Mouse (Mus musculus) intestine, embryonic 14.5 days (tissue): ENCODE data around the gene Irf2bp2. TPM values are rescaled to one million over a fixed set of nuclear protein-coding genes. Genes with fewer than 3 reads are reported as not detected.

ENCODE experiments used
- ATAC-seq: fragments of 200-750 bp; cut with Nextera tagmentation; replicated peaks from 2 replicates; pipeline ENCODE4 v1.8.0; 2017; ENCODE audit warnings: low read depth, moderate number of reproducible peaks, moderate TSS enrichment, moderate library complexity; ENCODE audit not compliant: low FRiP score, low TSS enrichment
- DNase-seq: peaks from one replicate; pipeline ENCODE4 v3.0.0-alpha.2; 2018; ENCODE audit warnings: low spot score
- H3K27ac ChIP-seq: fragments of 300-500 bp; sonication (generic); 2 replicates; pipeline ENCODE4 v1.5.1; 2014; ENCODE audit warnings: low read depth, mild to moderate bottlenecking, control low read depth
- H3K27me3 ChIP-seq: fragments of 300-500 bp; sonication (generic); replicated peaks from 2 replicates; pipeline ENCODE4 v1.6.1; 2014; ENCODE audit warnings: low read length, control low read depth; ENCODE audit not compliant: control insufficient read depth, insufficient read depth
- H3K36me3 ChIP-seq: fragments of 300-500 bp; sonication (generic); 2 replicates; pipeline ENCODE4 v1.6.1; 2014; ENCODE audit warnings: low read length, control low read depth; ENCODE audit not compliant: control insufficient read depth, insufficient read depth
- H3K4me1 ChIP-seq: fragments of 300-500 bp; sonication (generic); replicated peaks from 2 replicates; pipeline ENCODE4 v1.6.1; 2014; ENCODE audit warnings: low read length, control low read depth, mixed read lengths; ENCODE audit not compliant: control insufficient read depth, insufficient read depth
- H3K4me2 ChIP-seq: fragments of 300-500 bp; sonication (generic); 2 replicates; pipeline ENCODE4 v1.6.1; 2014; ENCODE audit warnings: low read length
- H3K4me3 ChIP-seq: fragments of 300-500 bp; sonication (generic); 2 replicates; pipeline ENCODE4 v1.5.1; 2014; ENCODE audit warnings: low read depth, low read length, control low read depth, mixed read lengths
- H3K9ac ChIP-seq: fragments of 300-500 bp; sonication (generic); 2 replicates; pipeline ENCODE4 v1.6.1; 2014; ENCODE audit warnings: mild to moderate bottlenecking, low read length
- H3K9me3 ChIP-seq: fragments of 300-500 bp; sonication (generic); 2 replicates; pipeline ENCODE4 v1.6.1; 2016; ENCODE audit warnings: low read length, control low read depth; ENCODE audit not compliant: control insufficient read depth
- WGBS: fragments of 180-500 bp; shearing (Covaris S2); extraction: QIAGEN DNeasy Blood & Tissue Kit; methylation state at CpG from one replicate; pipeline ENCODE4 v1.1.7; 2014; 5-methylcytosine and 5-hydroxymethylcytosine counted together
- polyA plus RNA-seq: library from polyadenylated mRNA; unstranded; fragments of >200 nt; fragmentation: Nextera tagmentation; extraction: Ambion mirVana; gene quantifications from 2 replicates; pipeline ENCODE4 v1.2.1, GENCODE M21; 2014

Irf2bp2 gene
- polyA plus RNA-seq, 1 experiment from 2014 or later = 11.3 TPM

- no peak overlapping the region for H3K9ac ChIP-seq
- no peak overlapping the region for H3K4me2 ChIP-seq
- no peaks in the 10 kb centered on the region for H3K36me3 ChIP-seq
- no peak for DNase-seq
- 0 out of 2 replicates have a peak overlapping the region, but pooled peaks have one; percentile 19 for H3K27ac ChIP-seq
- 0 out of 2 replicates have a peak, but pooled peaks cover 11% of the 10 kb centered on the region for H3K4me1 ChIP-seq
- no peaks in the 10 kb centered on the region for H3K9me3 ChIP-seq
- H3K4me3 ChIP-seq = no peak overlapping the region
- ATAC-seq = no peak
- WGBS = 55% methylated on average over 5 of the region's 5 CpGs
- H3K27me3 ChIP-seq = no peaks in the 10 kb centered on the region
Observed at GRCm38 (mm10) chr8:126613143-126613542, 19.4 kb upstream of the Irf2bp2 start.

- no peaks in the 10 kb centered on the region for H3K27me3 ChIP-seq
- 0 out of 2 replicates have a peak, but pooled peaks cover 15% of the 10 kb centered on the region for H3K4me1 ChIP-seq
- 78% methylated on average over 3 of the region's 3 CpGs for WGBS
Observed at GRCm38 (mm10) chr8:126612739-126613138, 19.0 kb upstream of the Irf2bp2 start.

GRCm38 (mm10) chr8:126610713-126611112, 16.9 kb upstream of the Irf2bp2 start:
- Histone ChIP-seq H3K36me3 (no peaks in the 10 kb centered on the region), H3K4me1 (0 out of 2 replicates have a peak, but pooled peaks cover 15% of the 10 kb centered on the region), H3K4me3 (no peak overlapping the region), H3K27me3 (no peaks in the 10 kb centered on the region), H3K9me3 (no peaks in the 10 kb centered on the region), H3K27ac (no peak overlapping the region), H3K9ac (no peak overlapping the region), H3K4me2 (no peak overlapping the region)
- ATAC-seq (no peak), DNase-seq (no peak)
- WGBS = 18% methylated on average over 3 of the region's 3 CpGs

More at GRCm38 (mm10) chr8:126612739-126613138, 19.0 kb upstream of the Irf2bp2 start:
- H3K9ac ChIP-seq = no peak overlapping the region
- H3K4me2 ChIP-seq = no peak overlapping the region
- H3K36me3 ChIP-seq = no peaks in the 10 kb centered on the region
- DNase-seq = no peak
- no peak overlapping the region for H3K27ac ChIP-seq
- no peaks in the 10 kb centered on the region for H3K9me3 ChIP-seq
- ATAC-seq = no peak
- H3K4me3 ChIP-seq = no peak overlapping the region

GRCm38 (mm10) chr8:126609556-126610263, 15.9 kb upstream of the Irf2bp2 start:
- Histone ChIP-seq H3K36me3 (no peaks in the 10 kb centered on the region), H3K9me3 (no peaks in the 10 kb centered on the region), H3K4me2 (no peak overlapping the region), H3K4me1 (0 out of 2 replicates have a peak, but pooled peaks cover 15% of the 10 kb centered on the region), H3K4me3 (no peak overlapping the region), H3K9ac (no peak overlapping the region), H3K27ac (0 out of 2 replicates have a peak overlapping the region, but pooled peaks have one; percentile 7), H3K27me3 (no peaks in the 10 kb centered on the region)
- 71% methylated on average over 11 of the region's 11 CpGs for WGBS
- ATAC-seq = 0 out of 2 replicates have a peak, but pooled peaks have one; percentile 16
- DNase-seq = no peak

GRCm38 (mm10) chr8:126603241-126603947, 9.6 kb upstream of the Irf2bp2 start:
- H3K27ac ChIP-seq = peak overlapping the region; percentile 85
- H3K27me3 ChIP-seq = no peaks in the 10 kb centered on the region
- no peak overlapping the region for H3K4me2 ChIP-seq
- 33% methylated on average over 8 of the region's 8 CpGs for WGBS
- H3K36me3 ChIP-seq = no peaks in the 10 kb centered on the region
- DNase-seq = no peak
- no peak overlapping the region for H3K9ac ChIP-seq
- H3K4me3 ChIP-seq = no peak overlapping the region
- H3K9me3 ChIP-seq = no peaks in the 10 kb centered on the region
- peaks cover 20% of the 10 kb centered on the region for H3K4me1 ChIP-seq
- ATAC-seq = no peak

- peak overlapping the region; percentile 85; the same call in 1 of the 2 replicates for H3K27ac ChIP-seq
- ATAC-seq = no peak
Observed at GRCm38 (mm10) chr8:126602641-126603040, 8.9 kb upstream of the Irf2bp2 start.

GRCm38 (mm10) chr8:126601325-126601724, 7.5 kb upstream of the Irf2bp2 start:
- Histone ChIP-seq H3K9ac (no peak overlapping the region), H3K36me3 (no peaks in the 10 kb centered on the region), H3K27ac (no peak overlapping the region), H3K4me2 (no peak overlapping the region), H3K4me3 (no peak overlapping the region), H3K27me3 (no peaks in the 10 kb centered on the region), H3K9me3 (no peaks in the 10 kb centered on the region), H3K4me1 (peaks cover 32% of the 10 kb centered on the region)
- WGBS = 35% methylated on average over 5 of the region's 5 CpGs
- ATAC-seq = no peak
- DNase-seq = no peak

More at GRCm38 (mm10) chr8:126602641-126603040, 8.9 kb upstream of the Irf2bp2 start:
- WGBS = 66% methylated on average over 8 of the region's 8 CpGs
- Histone ChIP-seq H3K4me2 (no peak overlapping the region), H3K27me3 (no peaks in the 10 kb centered on the region), H3K36me3 (no peaks in the 10 kb centered on the region), H3K9ac (no peak overlapping the region), H3K4me1 (peaks cover 20% of the 10 kb centered on the region), H3K9me3 (no peaks in the 10 kb centered on the region), H3K4me3 (no peak overlapping the region)
- DNase-seq = no peak

GRCm38 (mm10) chr8:126600816-126601243, 7.0 kb upstream of the Irf2bp2 start:
- Histone ChIP-seq H3K36me3 (no peaks in the 10 kb centered on the region), H3K9ac (no peak overlapping the region), H3K4me3 (no peak overlapping the region), H3K27ac (no peak overlapping the region), H3K4me2 (no peak overlapping the region), H3K9me3 (no peaks in the 10 kb centered on the region), H3K4me1 (peaks cover 34% of the 10 kb centered on the region), H3K27me3 (no peaks in the 10 kb centered on the region)
- DNase-seq (no peak), ATAC-seq (no peak)
- 13% methylated on average over 7 of the region's 7 CpGs for WGBS
